Comparison of ENCODE assay signal across 26 mouse cellular contexts in the genomic region with DNA sequence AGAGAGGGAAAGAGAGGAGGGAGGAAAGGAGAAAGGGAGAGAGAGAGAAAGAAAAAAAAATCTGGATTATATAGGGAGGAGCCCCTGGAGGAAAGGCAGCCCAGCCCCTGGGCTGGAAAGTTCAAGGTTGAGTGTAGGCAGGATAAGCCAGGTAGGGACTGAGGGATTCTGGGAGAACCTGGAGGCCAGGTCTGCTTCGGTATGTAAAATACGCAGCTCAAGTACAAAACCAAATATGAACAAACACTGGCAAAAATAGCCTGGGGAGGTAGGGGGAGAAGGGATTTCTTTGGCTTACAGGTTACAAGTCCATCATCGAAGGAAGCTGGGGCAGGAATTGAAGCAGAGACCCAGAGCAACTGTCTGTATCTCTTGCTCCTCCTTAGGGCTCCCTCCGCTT. TPM values are rescaled to one million over a fixed set of nuclear protein-coding genes. Genes with fewer than 3 reads are reported as not detected.
DNase-seq lines count a peak whose midpoint lies in the region; ATAC-seq lines count a peak whose summit lies in the region.
"Had no signal": no experiment of that assay in that cellular context is flagged by ENCODE, and none has a peak within 500 bp of the region (broad histone marks: within the 10 kb centered on the region; RNA-seq: fewer than 3 reads in every experiment).

No protein-coding gene starts in this region.

- H3K36me3 ChIP-seq in lung, embryonic 15.5 days, result no peaks in the 10 kb centered on the region
- no peaks in the 10 kb centered on the region for H3K36me3 ChIP-seq in lung, embryonic 16.5 days (ENCODE audit: control insufficient read depth, insufficient read depth, low read length)
- H3K36me3 ChIP-seq in forebrain, embryonic 12.5 days (replicated peaks), result no peaks in the 10 kb centered on the region
- H3K36me3 ChIP-seq: embryonic facial prominence, embryonic 10.5 days; embryonic facial prominence, embryonic 13.5 days; hindbrain, embryonic 10.5 days; hindbrain, embryonic 13.5 days had no signal

- peak; percentile 35; the same call in 1 of the 2 replicates for ATAC-seq in lung, embryonic 15.5 days (ENCODE audit: borderline replicate concordance, extremely low read depth, low FRiP score, low TSS enrichment)
- ATAC-seq in lung, embryonic 16.5 days (ENCODE audit: low read depth), result peak; percentile 66
- no peak for ATAC-seq in forebrain, embryonic 12.5 days (ENCODE audit: low FRiP score)
- ATAC-seq: CD4-positive, CD25-positive, alpha-beta regulatory T cell, adult 4 months; forebrain, embryonic 13.5 days; forebrain, embryonic 16.5 days; hindbrain, embryonic 16.5 days had no signal

- H3K4me2 ChIP-seq in lung, embryonic 15.5 days, result no peak overlapping the region
- no peak overlapping the region for H3K4me2 ChIP-seq in lung, embryonic 16.5 days (ENCODE audit: low read depth, low read length)
- no peak overlapping the region for H3K4me2 ChIP-seq in forebrain, embryonic 12.5 days
- H3K4me2 ChIP-seq: embryonic facial prominence, embryonic 13.5 days; forebrain, embryonic 13.5 days; heart, embryonic 11.5 days; hindbrain, embryonic 13.5 days had no signal

- peak; percentile 11 to 27 for DNase-seq in lung, adult 18-20 months
- DNase-seq in lung, postnatal 10 days, result no peak
- peak; percentile 30 for DNase-seq in lung, postnatal 36 days
- DNase-seq: adrenal gland, adult 2 months; adrenal gland, postnatal 14 days; cerebellum, adult 11 months; cerebellum, adult 2 months; cerebellum, adult 9-11 months; cerebellum, postnatal 36 days; embryo, embryonic 11 days; gastrocnemius, postnatal 10 days; gastrocnemius, postnatal 36 days; heart, postnatal 36 days had no signal

- H3K9ac ChIP-seq in lung, embryonic 15.5 days, result no peak overlapping the region
- H3K9ac ChIP-seq in lung, embryonic 16.5 days (ENCODE audit: low read length), result no peak overlapping the region
- H3K9ac ChIP-seq in forebrain, embryonic 12.5 days, result no peak overlapping the region
- H3K9ac ChIP-seq: embryonic facial prominence, embryonic 13.5 days; forebrain, embryonic 13.5 days; hindbrain, embryonic 13.5 days had no signal

- H3K4me3 ChIP-seq in lung, embryonic 15.5 days, result no peak overlapping the region
- H3K4me3 ChIP-seq in lung, embryonic 16.5 days (ENCODE audit: low read length), result no peak overlapping the region
- H3K4me3 ChIP-seq in forebrain, embryonic 12.5 days (replicated peaks), result no peak overlapping the region
- H3K4me3 ChIP-seq: embryonic facial prominence, embryonic 10.5 days; embryonic facial prominence, embryonic 13.5 days; erythroblast, embryonic 14.5 days; forebrain, embryonic 13.5 days; hindbrain, embryonic 10.5 days; hindbrain, embryonic 13.5 days had no signal

- no peaks in the 10 kb centered on the region for H3K9me3 ChIP-seq in lung, embryonic 15.5 days
- H3K9me3 ChIP-seq in lung, embryonic 16.5 days (ENCODE audit: control insufficient read depth, low read length), result no peaks in the 10 kb centered on the region
- no peaks in the 10 kb centered on the region for H3K9me3 ChIP-seq in forebrain, embryonic 12.5 days
- H3K9me3 ChIP-seq: embryonic facial prominence, embryonic 10.5 days; embryonic facial prominence, embryonic 13.5 days; forebrain, embryonic 13.5 days; hindbrain, embryonic 10.5 days; hindbrain, embryonic 13.5 days had no signal

- WGBS in lung, embryonic 15.5 days, result 56% methylated on average over 4 of the region's 4 CpGs
- WGBS in lung, embryonic 16.5 days, result 73% methylated on average over 4 of the region's 4 CpGs
- 92% methylated on average over 4 of the region's 4 CpGs for WGBS in forebrain, embryonic 12.5 days

- no peaks in the 10 kb centered on the region for H3K27me3 ChIP-seq in lung, embryonic 15.5 days
- H3K27me3 ChIP-seq in lung, embryonic 16.5 days (ENCODE audit: control insufficient read depth, insufficient read depth, low read depth, low read length), result no peaks in the 10 kb centered on the region
- no peaks in the 10 kb centered on the region for H3K27me3 ChIP-seq in forebrain, embryonic 12.5 days
- H3K27me3 ChIP-seq: embryonic facial prominence, embryonic 13.5 days; forebrain, embryonic 13.5 days; hindbrain, embryonic 13.5 days had no signal

- H3K4me1 ChIP-seq in lung, embryonic 15.5 days, result 0 out of 2 replicates have a peak, but pooled peaks cover 2% of the 10 kb centered on the region
- no peaks in the 10 kb centered on the region for H3K4me1 ChIP-seq in lung, embryonic 16.5 days (replicated peaks; ENCODE audit: control insufficient read depth, insufficient read depth, low read length)
- no peaks in the 10 kb centered on the region for H3K4me1 ChIP-seq in forebrain, embryonic 12.5 days
- H3K4me1 ChIP-seq: embryonic facial prominence, embryonic 10.5 days; embryonic facial prominence, embryonic 13.5 days; forebrain, embryonic 13.5 days; hindbrain, embryonic 10.5 days; hindbrain, embryonic 13.5 days had no signal

- H3K27ac ChIP-seq in lung, embryonic 15.5 days, result peak overlapping the region; percentile 57
- H3K27ac ChIP-seq in lung, embryonic 16.5 days (ENCODE audit: low read length), result peak overlapping the region; percentile 31; the same call in 1 of the 2 replicates
- H3K27ac ChIP-seq in forebrain, embryonic 12.5 days, result no peak overlapping the region
- H3K27ac ChIP-seq: embryonic facial prominence, embryonic 10.5 days; embryonic facial prominence, embryonic 13.5 days; forebrain, embryonic 13.5 days; hindbrain, embryonic 10.5 days; hindbrain, embryonic 13.5 days had no signal

RNA-seq across cellular contexts. Expression of a gene that starts 5.0 kb away (rescaled TPM):
- 15.7 and 21.3 TPM in 2 replicates for polyA plus RNA-seq in lung, embryonic 15.5 days (2015; fragmentation: Nextera tagmentation; extraction: Ambion mirVana)
- 23.1 and 24.2 TPM in 2 replicates for polyA plus RNA-seq in lung, embryonic 16.5 days (2015; fragmentation: Nextera tagmentation; extraction: Ambion mirVana)
- 0.21 and 1.2 TPM in 2 replicates for polyA plus RNA-seq in forebrain, embryonic 12.5 days (2016; fragmentation: Nextera tagmentation; extraction: Ambion mirVana)
